Mouse (Mus musculus) CD4-positive, CD25-positive, alpha-beta regulatory T cell, adult 9 weeks (primary cell): ENCODE measurements around the gene Slc15a1. TPM values are rescaled to one million over a fixed set of nuclear protein-coding genes. Genes with fewer than 3 reads are reported as not detected.

Experiments used
- polyA plus RNA-seq: library from polyadenylated mRNA; unstranded; fragments of 100-300 nt; shearing (Covaris generic); gene quantifications from one replicate; pipeline ENCODE4 v1.2.1, GENCODE M21; 2017

Gene Slc15a1
- polyA plus RNA-seq = 0.31 TPM

GRCm38 (mm10) chr14:121504781-121505484 lies at the start of gene Slc15a1:
Slc15a1 (minus strand) TSS chr14:121505252.

Other genes with a start within 250 kb of the Slc15a1 start
- 11.0 TPM for gene Stk24, start 125.2 kb downstream of the Slc15a1 start, polyA plus RNA-seq